Mouse (Mus musculus) thymus, postnatal 36 days (tissue): Measurements from ENCODE around the gene Gpatch4.
A peak's percentile ranks its signal among the peaks of the same experiment; 100 is the strongest.

Experiments used
- DNase-seq, 2 experiments: peaks; one replicate each; pipeline ENCODE4 v3.0.0; 2022; ENCODE audit warnings: mixed read lengths in 2 of 2

Gene Gpatch4

DNA sequence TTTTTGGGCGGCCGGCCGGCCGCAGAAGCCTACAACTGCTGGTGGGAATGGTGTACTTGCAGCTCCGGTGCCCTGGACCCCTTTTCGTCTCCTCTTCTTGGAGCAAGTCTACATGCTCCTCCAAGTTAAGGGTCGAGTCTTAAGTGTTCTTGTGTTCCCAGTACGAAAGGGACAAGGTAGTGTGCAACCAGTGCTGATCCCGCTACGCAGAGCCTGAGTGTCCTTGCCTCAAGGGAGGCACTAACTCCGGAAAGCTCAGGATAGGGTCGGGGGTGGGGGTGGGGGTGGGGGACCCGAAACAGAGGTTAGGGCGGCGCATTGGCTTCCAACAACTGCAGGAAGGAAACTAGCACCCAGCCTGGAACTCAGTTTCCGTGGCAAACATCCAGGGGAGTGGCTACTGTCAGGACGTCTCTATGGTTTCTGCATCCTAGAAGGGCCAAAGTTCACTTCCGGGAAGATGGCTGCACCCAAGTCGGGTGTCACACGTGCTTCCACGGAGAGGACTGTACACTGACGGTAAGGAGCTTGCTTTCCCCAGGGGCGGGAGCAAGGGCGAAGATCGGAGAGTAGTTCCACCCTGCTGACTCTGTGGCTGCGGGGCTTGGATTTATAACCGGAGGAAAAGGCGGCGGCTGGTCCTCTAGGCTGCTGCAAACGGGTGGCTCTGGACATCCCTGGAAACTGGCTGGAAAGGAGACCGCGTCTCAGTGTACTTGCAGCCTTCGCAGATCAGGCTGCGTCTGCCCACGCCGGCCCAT lies at the start of gene Gpatch4:
Gene Gpatch4 (plus strand): TSS at position 448 of the 761 bp plus-strand sequence.
- DNase-seq = peak; percentile 73 to 81

DNA sequence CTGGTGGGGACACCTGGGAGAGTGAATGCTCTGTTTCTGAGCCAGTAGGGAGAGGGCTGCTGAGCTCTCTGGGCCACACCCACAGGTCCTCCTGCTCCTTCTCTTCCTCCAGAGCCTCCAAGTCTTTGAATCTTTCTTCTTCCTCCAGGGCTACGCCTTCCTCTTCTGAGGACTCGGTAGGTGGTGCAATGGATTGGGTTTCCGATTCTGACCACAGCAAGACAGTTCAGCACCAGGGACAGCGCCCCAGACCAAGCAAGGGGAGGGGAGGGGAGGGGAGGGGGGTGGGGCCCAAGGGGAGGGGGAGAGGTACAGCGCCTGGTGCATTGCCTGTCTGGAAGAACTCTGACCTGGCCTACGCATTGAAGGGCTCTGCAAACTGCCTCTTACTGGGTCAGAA lies 49.5 kb upstream of the Gpatch4 start:
- DNase-seq = peak; percentile 37 to 40

DNA sequence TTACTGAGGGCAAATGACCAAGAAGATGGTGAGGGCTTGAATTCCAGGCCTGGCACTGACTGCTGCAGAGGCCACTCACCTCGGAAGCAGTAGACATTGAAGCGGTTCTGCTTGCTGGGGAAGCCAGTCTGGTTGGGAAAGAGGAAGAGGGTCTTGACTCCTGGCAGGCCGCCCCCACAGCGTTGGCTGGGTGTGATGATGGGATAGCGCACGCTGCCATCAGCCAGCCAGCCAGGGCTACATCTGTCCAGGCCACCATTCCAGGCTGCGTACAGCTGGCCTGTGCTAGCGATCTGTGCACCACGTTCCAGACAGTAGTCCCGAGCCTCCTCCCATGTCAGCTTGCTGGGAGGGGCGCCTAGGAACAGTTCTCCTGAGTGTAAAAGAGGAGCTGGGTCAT lies 47.6 kb upstream of the Gpatch4 start:
- DNase-seq = no peak

DNA sequence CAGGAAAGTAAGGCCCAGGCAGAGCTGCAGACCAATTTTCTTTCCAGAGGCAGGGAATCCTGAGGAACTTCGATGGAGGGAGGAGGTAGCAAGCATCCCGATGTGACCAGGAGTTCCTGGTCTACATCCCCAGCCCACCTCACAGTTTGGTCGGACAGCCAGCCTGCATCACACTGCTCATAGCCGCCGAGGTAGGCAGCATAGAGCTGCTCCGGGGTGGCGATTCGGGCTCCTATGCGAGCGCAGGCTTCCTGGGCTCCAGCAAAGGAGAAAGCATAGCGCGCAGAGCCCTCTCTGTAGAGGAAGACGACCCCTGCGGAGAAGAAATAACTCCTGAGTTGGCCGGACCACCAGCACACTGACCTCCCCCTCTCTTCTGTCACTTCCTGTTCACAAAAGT lies 46.5 kb upstream of the Gpatch4 start:
- no peak for DNase-seq

- DNase-seq = no peak
These were observed 45.8 kb upstream of the Gpatch4 start for GRCm38 (mm10) chr3:87996971-87997614.

- no peak for DNase-seq
These were observed 44.2 kb upstream of the Gpatch4 start for GRCm38 (mm10) chr3:87998747-87999146.

DNA sequence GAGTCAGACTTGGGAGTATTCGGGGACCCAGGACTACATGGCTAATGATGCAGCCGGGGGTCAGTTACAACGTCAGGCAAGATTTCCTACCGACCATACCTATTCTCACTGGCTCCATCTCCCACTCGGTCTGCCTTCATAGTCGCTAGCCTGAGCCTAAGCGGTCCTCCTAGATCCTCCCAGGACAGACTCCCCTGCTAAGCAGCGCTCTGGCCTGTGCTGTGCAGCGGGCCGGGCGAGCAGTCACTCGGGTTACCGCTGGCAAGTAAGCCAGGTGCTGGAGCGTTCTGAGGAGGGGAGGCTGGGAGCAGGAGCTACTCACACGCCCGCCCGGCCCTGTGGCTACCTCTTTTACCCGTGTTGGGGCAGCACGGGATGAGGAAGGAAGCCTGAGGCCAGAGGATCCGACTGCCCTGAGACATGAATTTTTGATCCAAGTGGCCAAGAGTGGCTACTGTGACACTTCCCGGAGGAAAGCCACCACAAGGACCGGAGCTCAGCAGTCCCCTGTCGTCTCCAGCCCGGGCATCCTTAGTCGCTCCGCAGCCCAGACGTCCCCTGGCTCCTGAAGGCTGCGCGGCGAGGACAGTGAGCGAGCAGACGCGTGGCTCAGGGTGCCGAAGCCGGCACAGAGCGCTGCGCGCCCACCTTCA lies 43.5 kb upstream of the Gpatch4 start:
- DNase-seq = no peak

DNA sequence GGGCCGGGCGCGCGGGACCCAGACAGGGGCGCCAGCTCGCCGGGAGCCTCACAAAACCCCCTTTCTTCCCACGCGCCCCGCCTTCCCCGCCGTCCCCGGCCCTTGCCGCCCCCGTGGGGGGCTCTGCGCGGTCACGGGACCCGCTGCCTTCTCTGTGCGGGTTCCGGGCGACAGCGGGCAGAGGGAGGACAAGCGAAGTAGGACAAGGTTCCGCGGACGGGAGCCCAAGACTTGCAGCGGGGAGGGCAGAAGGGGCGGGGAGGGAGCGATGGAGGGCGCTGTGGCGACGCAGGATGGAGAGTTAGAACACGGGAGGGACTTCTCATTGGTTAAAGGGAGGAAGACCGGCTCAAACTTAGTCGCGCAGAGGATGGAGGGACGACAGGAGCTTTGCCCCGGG lies 42.7 kb upstream of the Gpatch4 start, which contains the start of gene Bcan:
Gene Bcan (minus strand): TSS at position 50 of the 400 bp plus-strand sequence.
- DNase-seq = no peak

GRCm38 (mm10) chr3:88000816-88001595 lies 41.9 kb upstream of the Gpatch4 start:
- no peak for DNase-seq

- peak in 1 of 2 experiments; percentile 36 for DNase-seq
These were observed 40.5 kb upstream of the Gpatch4 start for GRCm38 (mm10) chr3:88002291-88002976.

DNA sequence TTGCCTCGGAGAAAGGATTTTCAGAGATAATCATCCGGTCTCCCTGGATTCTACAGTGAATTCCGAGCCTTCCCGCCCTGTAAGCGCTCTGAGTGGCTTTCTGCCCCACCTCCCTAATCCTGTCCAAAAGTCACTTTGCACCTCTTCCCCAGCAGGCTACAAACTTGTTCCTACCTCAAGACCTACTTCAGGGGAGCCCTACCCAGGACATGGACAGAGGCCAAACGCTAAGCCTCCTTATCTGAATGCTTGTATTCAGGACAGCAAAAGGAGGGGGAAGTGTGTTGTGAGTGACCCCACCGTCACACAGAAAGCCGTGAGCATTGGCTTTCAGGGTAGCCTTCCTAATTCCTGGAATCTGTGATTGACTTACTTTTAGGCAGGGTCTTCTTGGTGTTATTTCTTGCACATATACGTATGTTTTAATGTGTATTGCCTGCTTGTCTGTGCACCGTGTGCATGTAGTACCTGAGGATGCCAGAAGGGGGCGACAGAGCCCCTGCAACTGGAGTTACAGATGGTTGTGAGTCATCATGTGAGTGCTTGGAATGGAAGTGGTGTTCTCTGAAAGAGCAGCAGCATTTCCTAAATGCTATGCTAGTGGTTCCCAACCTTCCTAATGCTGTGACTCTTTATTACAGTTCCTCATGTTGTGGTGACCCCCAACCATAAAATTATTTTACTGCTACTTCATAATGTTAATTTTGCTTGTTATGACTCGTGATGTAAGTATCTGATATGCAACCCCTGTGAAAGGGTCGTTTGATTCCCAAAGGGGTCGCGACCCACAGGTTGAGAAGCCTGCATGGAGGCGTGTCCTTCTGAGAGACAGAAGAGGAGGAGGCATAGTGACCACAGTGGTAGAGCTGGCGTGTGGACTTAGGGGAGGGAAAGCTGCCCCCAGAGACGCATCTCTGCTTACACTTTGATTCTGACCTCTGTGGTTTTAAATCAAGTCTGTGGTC lies 36.8 kb upstream of the Gpatch4 start:
- no peak for DNase-seq

DNA sequence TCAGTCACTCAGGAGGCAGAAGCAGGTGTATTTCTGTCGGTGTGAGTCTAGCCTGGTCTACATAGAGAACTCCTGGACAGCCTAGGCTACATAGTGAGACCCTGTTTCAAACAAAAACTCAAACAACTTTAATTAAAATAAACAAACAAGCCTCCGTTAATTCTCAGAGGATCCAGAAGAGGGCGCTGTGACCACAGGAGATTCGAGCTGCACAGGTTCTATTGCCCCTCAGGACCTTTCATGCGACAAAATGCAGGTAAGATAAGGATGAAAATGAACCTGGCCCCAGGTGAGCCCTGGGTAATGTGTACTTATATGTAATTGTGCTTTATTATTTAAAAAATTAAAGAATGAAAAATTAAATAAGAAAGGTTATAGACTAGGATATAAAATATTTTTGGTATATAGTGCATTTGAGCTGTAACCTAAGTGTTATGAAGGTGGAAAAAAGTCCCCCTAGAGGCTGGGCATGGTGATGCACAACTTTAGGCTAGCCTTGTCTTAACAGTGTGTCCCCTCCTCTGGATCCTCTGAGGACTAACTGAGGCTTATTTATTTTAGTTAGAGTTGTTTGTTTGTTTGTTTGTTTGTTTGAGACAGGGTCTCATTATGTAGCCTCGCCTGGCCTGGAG lies 32.2 kb upstream of the Gpatch4 start:
- no peak for DNase-seq

GRCm38 (mm10) chr3:88022322-88023191 lies 20.4 kb upstream of the Gpatch4 start:
- DNase-seq = peak; percentile 74 to 76

GRCm38 (mm10) chr3:88023192-88024074 lies 19.5 kb upstream of the Gpatch4 start:
- DNase-seq = no peak

GRCm38 (mm10) chr3:88026823-88027222 lies 16.1 kb upstream of the Gpatch4 start:
- DNase-seq = no peak

DNA sequence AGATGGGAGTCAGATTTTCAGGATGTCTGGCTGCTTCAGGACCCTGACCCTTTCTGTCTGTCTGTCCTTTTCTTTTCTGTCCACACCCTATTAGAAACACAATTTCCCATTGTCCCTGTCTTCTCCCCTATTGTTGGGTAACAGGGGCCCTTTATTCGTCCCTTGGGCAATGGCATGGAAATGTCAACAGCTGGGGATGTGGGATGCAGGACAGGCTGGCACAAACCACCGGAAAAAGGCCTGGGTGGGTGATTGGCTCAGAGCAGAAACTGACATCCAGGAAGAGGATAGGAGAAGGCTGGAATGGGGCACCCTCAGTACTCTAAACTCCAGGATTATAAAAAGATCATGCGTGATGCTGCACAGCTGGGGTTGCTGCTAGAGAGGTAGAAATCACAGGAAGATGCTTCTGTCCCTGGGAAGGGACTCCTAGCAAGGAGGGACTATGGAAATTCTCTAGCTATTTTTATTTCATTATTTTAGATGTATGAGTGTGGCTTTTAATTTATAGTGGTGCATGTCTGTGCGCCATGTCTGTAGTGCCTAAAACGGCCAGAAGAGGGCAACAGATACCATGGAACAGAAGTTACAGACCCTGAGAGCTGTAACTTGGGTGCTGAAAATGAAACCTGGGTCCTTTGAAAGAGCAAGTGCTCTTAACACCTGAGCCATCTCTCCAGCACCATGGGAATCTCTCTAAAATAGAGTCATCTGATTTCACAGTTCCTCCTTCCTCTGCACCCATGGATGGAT lies 15.3 kb upstream of the Gpatch4 start, which contains the start of gene Hapln2:
Gene Hapln2 (minus strand): TSS at position 150 of the 753 bp plus-strand sequence.
- DNase-seq = peak in 1 of 2 experiments; percentile 12

DNA sequence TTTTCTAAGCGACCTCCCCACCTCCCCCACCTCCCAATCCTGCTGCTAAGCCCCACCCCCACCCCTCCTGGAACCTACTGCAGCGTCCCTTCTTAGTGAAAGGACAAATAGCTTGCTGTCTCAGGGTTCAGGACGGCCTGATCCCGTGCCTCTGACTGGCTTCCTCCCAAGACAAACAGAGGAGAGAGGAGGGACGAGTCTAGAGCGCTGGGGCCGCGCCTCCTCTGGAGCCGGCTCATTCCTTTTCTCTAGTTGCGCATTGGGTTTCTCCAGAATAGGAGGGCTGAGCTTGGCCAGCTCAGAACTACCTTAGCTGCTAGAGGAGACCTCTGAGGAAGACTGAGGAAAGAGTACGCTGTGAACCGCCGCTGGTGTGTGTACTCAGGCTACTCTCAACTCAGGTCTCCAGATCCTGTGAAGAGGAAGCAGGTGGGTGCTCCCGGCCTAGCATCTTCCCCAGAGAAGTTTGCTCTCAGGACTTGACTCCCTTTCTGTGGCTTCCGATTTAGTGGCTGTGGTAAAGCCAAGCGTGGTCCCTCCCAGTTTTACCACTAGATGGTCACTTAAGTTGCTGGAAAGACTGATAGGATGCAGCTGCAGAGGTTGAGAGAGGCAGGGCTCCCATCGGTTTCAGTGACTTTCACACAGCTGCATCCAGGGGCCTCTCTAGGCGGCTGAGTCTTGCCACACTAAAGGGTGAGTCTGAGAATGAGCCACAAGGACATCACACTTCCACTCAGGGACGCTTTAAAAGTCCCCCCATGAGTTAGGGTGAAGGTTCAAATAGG lies 12.1 kb upstream of the Gpatch4 start:
- no peak for DNase-seq
